14 mouse cellular contexts compared by ENCODE assay signal in the genomic region with DNA sequence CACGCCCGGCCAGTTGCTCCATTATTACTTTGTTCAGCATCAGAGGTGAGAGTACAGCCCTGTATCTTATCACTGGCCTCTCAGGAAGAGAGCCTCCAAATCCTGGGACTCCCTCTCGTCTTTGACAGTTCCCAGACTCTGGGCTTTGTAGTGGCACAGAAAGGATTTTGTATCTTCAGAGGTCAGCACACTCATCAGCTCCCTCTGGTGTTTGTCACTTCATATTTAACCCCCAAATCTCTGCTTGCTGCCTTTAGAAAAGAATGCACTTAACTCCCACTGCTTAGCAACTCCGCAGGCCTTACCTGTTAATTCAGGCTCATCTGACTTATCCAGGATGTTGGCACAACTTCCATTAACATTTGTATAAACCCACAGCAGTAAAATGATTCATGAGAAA. TPM values are rescaled to one million over a fixed set of nuclear protein-coding genes. Genes with fewer than 3 reads are reported as not detected.
DNase-seq lines count a peak whose midpoint lies in the region; ATAC-seq and TF ChIP-seq lines count a peak whose summit lies in the region.
"Had no signal": no experiment of that assay in that cellular context is flagged by ENCODE, and none has a peak within 500 bp of the region (broad histone marks: within the 10 kb centered on the region; RNA-seq: fewer than 3 reads in every experiment).

No protein-coding gene starts in this region.

- H3K27ac ChIP-seq in kidney, adult 2 months (ENCODE audit: insufficient read depth, low read depth, low read length): no peak overlapping the region
- H3K27ac ChIP-seq: heart, embryonic 13.5 days; liver, embryonic 13.5 days had no signal

- H3K4me1 ChIP-seq in kidney, adult 2 months (ENCODE audit: control insufficient read depth, insufficient read depth, low read length): no peaks in the 10 kb centered on the region
- H3K4me1 ChIP-seq: heart, embryonic 13.5 days; liver, embryonic 13.5 days had no signal

- no peaks in the 10 kb centered on the region for H3K27me3 ChIP-seq in kidney, adult 2 months (replicated peaks; ENCODE audit: control insufficient read depth, insufficient read depth, low read length)
- H3K27me3 ChIP-seq: heart, embryonic 13.5 days; liver, embryonic 13.5 days had no signal

- H3K4me3 ChIP-seq in kidney, adult 2 months (ENCODE audit: insufficient read depth, low read depth, low read length): no peak overlapping the region
- H3K4me3 ChIP-seq: heart, embryonic 13.5 days; liver, embryonic 13.5 days; myocyte had no signal

- 0 out of 2 replicates have a peak, but pooled peaks have one; percentile 9 for TF ChIP-seq CTCF in kidney, adult 2 months (conservative IDR thresholded peaks at IDR 0.05; ENCODE audit: insufficient read depth, insufficient read length, low read depth, low read length)

- 73% methylated on average over 4 of the region's 4 CpGs for WGBS in kidney, adult 2 months

- H3K36me3 ChIP-seq in kidney, adult 2 months (ENCODE audit: control insufficient read depth, insufficient read depth, low read length): peaks cover 1% of the 10 kb centered on the region; the same call in 1 of the 2 replicates

- no peak for TF ChIP-seq POLR2A in kidney, adult 2 months (IDR thresholded peaks at IDR 0.05; ENCODE audit: low read depth, low read length)

- DNase-seq in CD4-positive, CD25-positive, alpha-beta regulatory T cell, adult 2 months (ENCODE audit: low read depth, low spot score): peak; percentile 45
- DNase-seq in kidney, adult 2 months: no peak
- no peak for DNase-seq in kidney, adult 9 months
- peak; percentile 22 for DNase-seq in A20 (ENCODE audit: low read depth, low spot score)
- DNase-seq in embryo, embryonic 10.5 days (ENCODE audit: low spot score): peak; percentile 45
- DNase-seq in ovary, postnatal 36 days (ENCODE audit: low spot score): no peak
- DNase-seq in adrenal gland, postnatal 14 days: no peak
- DNase-seq: cerebellum, adult 18-20 months; kidney, postnatal 36 days; liver, embryonic 13.5 days; spleen, adult 18-20 months had no signal

- no peak for ATAC-seq in CD4-positive, CD25-positive, alpha-beta regulatory T cell, adult 4 months

RNA-seq across cellular contexts. Expression of a gene that starts 14.3 kb away (rescaled TPM):
- 10 to 100 TPM; 24.3 to 37.3 TPM for polyA plus RNA-seq in CD4-positive, CD25-positive, alpha-beta regulatory T cell, adult 4 months (2017; shearing (Covaris generic))
- polyA plus RNA-seq in kidney, adult 2 months (2012; rRNA removed): 27.0 and 30.6 TPM in 2 replicates
- total RNA-seq in adrenal gland, postnatal 14 days (2021): 22.5 and 24.3 TPM in 2 replicates

RNA-seq across cellular contexts. Expression of a gene that starts 49.2 kb away (rescaled TPM):
- polyA plus RNA-seq in CD4-positive, CD25-positive, alpha-beta regulatory T cell, adult 4 months (2017; shearing (Covaris generic)): 1 to 10 TPM; 1.3 to 2.2 TPM
- 0.08 and 0.28 TPM in 2 replicates for polyA plus RNA-seq in kidney, adult 2 months (2012; rRNA removed)
- 0.26 and 0.86 TPM in 2 replicates for total RNA-seq in adrenal gland, postnatal 14 days (2021)

Comparison
In these comparisons a context has a peak if more than half of its experiments do, and no peak if none do; other contexts are left out.
1. DNase-seq: peak in CD4-positive, CD25-positive, alpha-beta regulatory T cell, adult 2 months (single experiment), A20 (single experiment) and embryo, embryonic 10.5 days (single experiment); none in kidney, adult 2 months (single experiment), kidney, adult 9 months (single experiment), ovary, postnatal 36 days (single experiment) and adrenal gland, postnatal 14 days (single experiment).